In genomic region chr8:114985996-114986395, GRCm38 (mm10) we compare ENCODE assay signal across 13 mouse cellular contexts.
A peak's percentile ranks its signal among the peaks of the same experiment; 100 is the strongest.
DNase-seq lines count a peak whose midpoint lies in the region; ATAC-seq lines count a peak whose summit lies in the region.
"Had no signal": no experiment of that assay in that cellular context is flagged by ENCODE, and none has a peak within 500 bp of the region (broad histone marks: within the 10 kb centered on the region; RNA-seq: fewer than 3 reads in every experiment).

No protein-coding gene starts in this region.

- DNase-seq in embryo, embryonic 11 days: peak; percentile 34
- DNase-seq in embryo, embryonic 10.5 days (ENCODE audit: low spot score): no peak
- peak; percentile 8 for DNase-seq in A20 (ENCODE audit: low read depth, low spot score)
- DNase-seq in spleen, postnatal 36 days (ENCODE audit: low spot score in 2 of 2): peak; percentile 43 to 45
- no peak for DNase-seq in testis, postnatal 10 days (ENCODE audit: low spot score)
- DNase-seq in adrenal gland, adult 18-20 months (ENCODE audit: low spot score in 2 of 2): no peak
- DNase-seq in kidney, adult 18-20 months: no peak
- DNase-seq: cerebellum, adult 18-20 months; gastrocnemius, postnatal 14 days had no signal

- ATAC-seq in common myeloid progenitor, adult 5-6 weeks (replicated peaks; ENCODE audit: low read depth, poor library complexity, severe bottlenecking): peak; percentile 87
- ATAC-seq: forebrain, embryonic 16.5 days; intestine, postnatal 0 days; midbrain, embryonic 16.5 days had no signal

Comparison
In these comparisons a context has a peak if more than half of its experiments do, and no peak if none do; other contexts are left out.
1. DNase-seq: peak in embryo, embryonic 11 days (single experiment), A20 (single experiment) and spleen, postnatal 36 days (2 of 2); none in embryo, embryonic 10.5 days (single experiment), testis, postnatal 10 days (single experiment), adrenal gland, adult 18-20 months (0 of 2) and kidney, adult 18-20 months (single experiment).